Mouse (Mus musculus): ENCODE data around the gene She.
"Not testable (repeated sequence)": the region's sequence is repeated elsewhere in the genome, so short reads cannot be mapped to it uniquely, and the experiment has no call there.

She gene

DNA sequence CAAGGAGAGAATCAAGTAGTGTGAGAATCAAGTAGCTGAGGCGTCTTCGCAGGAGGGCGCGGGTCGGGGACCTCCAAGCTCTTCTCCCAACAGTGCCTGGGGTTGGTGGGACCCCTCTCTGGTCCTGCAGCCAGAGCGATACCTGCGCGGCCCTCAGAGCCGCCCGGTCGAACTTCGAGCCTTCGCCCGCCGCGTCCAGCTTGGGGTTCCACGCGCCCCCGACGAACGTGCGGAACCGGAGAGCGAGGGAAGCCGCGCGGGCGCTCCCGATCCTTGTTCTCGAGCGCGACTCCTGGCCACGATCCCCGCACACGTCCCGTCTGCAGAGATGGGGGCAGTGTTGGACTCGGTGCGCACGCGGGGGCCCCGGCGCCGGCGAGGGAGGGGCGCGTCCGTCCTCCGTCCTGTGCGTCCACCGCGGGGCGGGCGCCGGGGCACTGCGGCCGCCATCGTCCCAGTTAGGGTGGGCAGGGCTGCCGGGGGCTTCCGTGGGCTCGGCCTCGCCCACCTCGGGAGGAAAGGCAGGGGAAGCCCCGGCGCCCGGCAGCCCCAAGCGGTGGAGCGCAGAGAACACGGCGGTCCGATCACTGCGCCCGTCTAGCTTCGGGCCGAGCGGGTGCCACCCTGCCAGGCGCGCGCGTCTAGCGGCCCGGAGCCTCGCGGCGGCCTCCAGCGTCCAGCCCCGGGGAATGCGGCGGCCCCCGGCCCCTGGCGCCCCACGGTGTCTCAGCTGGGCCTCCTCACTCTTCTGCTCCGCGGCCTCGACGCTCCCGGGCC is at the start of gene She:
Gene She, plus strand, starts transcription at position 556 of the 777 bp plus-strand sequence.
- DNase-seq (ENCODE audit: low read depth, low spot score) = peak; percentile 32

DNA sequence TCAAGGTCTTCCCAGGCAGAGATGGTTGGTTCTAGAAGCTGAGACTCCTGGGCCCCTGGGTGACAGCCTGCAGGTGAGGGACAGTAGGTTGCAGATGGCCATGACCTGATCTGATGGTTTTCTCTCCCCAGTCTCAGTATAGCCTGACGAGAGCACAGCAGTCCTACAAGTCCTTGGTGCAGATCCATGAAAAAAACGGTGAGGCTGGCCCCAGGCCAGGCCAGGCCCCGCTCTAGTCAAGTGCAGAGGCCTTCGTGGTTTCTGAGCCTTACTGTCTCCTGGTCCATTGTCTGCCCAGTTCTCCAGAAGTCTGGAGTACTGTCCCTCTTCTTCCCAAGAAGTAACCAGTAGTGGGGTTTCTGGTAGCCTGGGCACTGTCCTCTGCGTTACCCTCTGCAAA is 49.5 kb upstream of the She start:
- DNase-seq (ENCODE audit: low read depth, low spot score) = no peak

DNA sequence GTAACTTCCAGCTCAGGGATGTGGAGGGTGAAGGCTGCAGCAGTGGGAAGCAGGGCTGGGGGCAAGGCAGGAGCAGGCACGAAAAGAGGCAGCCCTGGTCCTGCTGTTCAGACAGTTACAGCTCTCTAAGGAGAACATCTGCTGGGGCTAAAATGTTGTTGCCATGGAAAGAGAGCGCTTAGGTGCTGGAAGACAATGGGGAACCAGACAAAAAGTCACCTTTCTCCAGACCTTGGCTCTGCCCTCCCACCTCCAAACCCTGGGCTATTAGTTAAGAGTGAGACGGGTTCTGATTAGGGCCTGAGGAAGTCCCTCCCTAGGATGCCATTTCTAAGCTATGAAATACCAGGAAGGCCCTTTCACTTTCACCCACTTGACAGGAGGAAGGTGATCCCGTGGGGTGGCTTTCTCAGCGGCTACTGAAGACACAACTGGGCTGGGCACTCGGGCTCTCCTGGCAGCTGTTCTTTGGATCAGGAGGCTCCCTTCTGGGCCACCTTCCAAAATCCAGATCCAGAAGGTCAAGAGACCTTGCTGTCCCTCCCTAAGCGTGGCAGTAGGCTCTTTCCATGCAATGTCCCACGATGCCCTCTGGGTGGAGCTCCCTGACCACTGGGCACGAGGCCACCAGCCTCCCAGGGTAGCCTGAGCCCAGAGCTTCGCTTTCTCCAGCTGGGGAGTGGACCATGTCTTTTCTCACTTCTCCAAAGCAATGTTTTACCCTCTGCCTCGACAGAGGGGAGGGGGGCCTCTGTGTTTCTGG is 46.0 kb upstream of the She start:
- peak; percentile 71 for DNase-seq (ENCODE audit: low read depth, low spot score)

DNA sequence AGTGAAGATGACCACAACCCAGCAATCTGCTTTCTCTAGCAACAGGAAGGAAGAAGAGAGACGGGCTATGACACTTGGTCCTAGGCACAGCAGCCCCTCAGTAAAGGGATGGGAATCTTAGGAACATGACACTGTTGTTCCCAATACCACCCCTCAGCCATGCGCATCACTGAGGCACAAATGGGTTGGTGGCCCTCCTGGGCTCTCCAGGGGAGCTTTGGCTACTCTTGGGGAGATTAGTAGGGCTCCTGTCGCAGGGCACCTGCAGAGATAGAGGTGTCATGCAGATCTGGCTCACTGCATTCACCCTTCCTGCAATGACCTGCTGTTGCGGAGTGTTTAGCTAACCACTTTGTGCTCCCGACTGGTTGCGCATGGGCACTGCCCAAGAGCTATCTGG is 44.9 kb upstream of the She start:
- DNase-seq (ENCODE audit: low read depth, low spot score) = no peak

DNA sequence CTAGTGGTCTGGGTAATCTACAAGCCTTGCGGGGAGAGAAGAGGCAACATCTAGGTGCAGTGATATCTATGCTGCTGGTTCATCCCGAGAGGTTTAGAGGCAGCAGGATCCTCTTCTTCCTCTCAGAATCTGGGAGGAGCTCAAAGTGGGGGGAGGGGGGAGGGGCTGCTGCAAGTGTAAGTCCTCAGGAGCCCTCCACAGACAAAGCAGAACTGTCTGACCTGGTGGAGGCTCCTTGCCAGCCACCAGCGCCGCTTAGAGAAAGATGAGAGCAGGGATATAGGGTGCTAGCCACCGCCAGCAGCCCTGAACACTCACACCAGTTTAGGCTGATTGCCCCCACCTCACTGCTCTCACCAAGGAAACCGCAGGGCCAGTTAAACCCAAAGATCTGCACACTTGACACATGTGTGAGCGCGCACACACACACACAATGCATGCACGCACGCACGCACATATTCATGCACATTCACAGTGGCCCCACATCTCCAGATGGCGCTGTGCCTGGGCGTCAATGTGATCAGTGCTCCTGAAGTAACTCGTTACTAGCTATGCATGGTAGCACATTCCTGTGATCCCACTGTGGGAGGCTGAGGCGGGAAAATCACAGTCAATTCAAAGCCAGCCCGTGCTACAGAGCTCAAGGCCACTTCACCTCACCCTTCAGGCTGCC is 42.4 kb upstream of the She start:
- no peak for DNase-seq (ENCODE audit: low read depth, low spot score)

DNA sequence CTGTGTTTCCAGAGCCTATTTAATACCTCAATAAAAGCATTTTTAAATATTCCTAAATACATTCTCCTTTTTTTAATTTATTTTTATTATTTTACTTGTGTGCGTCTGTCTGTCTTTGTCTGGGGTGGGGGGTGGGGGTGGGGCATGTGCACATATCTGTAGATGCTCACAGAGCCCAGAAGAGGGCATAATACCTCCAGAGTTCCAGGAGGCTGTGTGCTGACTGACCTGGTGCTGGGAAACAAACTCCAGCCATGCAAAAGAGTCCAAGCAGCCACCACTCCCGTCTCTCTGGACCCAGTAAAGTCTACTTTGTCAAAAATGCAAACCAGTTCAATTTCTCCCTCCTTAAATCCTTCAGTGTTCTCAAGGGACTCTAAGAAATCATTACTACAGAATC is 36.6 kb upstream of the She start:
- DNase-seq (ENCODE audit: low read depth, low spot score) = no peak

DNA sequence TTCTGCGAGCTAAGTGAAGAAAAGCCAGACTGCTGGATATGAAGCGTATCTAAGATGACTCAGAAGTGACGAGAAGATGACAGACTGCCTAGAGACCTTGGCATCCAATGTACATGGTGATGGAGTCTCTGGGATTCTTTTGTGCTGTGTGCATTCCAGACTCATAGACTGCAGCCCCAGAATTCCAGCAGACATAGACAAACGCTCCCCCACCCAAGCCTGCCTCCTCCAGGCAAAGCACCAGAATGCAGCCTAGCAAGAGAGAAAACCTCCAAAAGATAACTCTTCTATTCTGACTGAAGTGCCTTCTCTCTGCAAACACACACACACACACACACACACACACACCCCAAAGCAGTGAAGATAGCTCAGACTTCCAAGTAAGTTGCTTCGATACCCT is 35.4 kb upstream of the She start:
- no peak for DNase-seq (ENCODE audit: low read depth, low spot score)

DNA sequence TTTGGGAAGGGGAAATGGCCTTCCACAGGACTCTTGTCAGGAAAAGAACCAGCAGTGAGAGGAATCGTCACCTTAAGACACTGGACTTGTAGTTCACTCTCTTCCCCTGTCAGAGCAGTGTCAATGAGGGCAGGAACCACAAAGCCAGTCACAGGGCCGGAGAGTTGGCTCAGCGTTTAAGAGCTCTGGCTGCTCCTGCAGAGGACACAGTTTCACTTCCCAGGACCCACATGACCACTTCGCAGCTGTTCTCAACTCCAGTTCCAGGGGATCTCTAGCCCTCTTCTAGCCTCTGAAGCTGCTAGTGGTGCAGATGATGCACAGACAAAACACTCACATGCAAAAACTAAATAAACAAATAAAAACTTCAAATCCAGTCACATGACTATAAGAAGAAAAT is 34.8 kb upstream of the She start:
- no peak for DNase-seq (ENCODE audit: low read depth, low spot score)

DNA sequence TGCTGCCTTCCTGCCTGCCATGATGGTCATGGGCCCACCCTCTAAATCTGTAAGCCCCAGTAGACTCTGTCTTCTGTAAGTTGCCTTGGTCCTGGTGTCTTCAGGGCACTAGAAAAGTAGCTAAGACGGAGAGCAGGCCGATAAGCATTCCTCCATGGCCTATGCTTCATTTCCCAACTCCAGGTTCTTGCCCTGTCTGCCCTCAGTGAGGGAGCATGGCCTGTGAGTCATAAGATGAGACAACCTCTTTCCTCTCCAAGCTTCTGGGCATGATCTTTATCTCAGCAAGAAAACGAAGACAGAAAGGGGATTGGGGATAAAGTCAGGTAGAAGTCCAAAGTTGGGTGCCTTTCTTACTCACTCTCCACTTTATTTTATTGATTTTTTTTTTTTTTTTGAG is 32.7 kb upstream of the She start:
- no peak for DNase-seq (ENCODE audit: low read depth, low spot score)

DNA sequence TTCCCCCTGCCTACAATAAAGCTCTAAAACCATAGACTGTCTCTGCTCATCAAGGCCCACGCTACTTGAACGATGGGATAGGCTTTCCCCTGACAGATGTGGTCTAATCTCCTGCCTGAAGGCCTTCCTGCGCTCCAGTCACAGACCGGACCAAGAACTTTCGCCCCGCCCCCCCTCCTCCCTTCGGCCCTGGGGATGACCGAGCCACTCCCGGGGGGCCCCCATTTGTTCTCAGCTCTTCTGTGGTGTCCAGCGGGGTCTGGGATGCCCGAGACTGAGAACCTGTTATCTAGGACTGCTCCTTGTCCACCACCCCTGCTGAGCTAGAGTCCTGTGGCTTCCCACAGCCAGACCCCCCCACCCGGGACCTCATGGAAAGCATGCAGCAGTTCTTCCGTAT is 31.7 kb upstream of the She start:
- no peak for DNase-seq (ENCODE audit: low read depth, low spot score)

DNA sequence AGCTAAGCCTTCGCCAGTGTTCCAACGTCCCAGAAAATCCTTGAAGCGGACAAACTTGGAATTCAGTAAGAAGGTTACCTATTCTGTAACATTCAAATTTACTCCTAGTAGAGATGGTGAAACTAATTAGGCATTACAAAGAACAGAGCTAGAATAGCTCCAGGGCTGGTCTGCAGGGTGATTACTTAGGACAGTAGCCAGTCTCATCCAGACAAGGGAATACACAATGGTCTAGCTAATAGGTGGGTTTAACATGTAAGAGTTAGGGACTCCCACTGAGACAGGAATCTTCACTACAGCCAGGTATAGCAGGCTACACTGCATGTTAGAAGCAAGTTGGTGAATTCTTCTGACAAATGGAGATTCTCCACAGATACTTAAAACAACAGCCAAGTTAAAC is 31.1 kb upstream of the She start:
- DNase-seq (ENCODE audit: low read depth, low spot score) = not testable (repeated sequence)

DNA sequence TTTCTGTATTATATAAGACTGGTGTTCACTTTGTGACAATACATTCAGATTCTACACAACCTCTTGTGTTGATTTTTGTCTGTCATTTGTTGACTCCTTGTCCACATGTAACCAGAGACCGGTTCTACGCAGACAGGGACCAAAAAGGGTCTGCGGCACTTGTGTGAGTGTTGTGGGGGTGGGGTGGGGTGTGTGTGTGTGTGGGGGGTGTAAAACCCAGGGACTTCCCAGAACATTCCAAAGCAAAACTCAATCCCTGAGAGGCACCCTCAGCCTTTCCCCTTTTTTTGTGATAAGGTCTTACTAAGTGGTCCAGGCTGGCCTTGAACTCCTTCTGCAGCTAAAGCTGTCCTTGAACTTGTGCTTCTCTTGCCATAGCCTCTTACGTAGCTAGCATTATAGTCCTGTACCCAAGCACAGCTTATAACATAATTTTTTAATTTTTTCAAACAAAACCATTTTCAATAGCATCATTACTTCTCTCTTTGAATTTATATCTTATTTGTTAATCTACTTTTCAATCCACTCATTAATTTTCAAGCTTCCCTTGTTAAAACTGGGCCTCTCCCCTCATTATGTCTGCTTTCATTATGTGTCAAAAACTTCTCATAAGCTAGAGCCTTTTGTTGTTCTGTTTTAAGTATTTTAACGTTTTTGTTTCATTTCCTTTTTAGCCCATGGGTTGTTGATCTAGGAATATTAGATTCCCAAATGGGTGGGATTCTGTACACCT is 30.2 kb upstream of the She start:
- DNase-seq (ENCODE audit: low read depth, low spot score) = peak; percentile 35

DNA sequence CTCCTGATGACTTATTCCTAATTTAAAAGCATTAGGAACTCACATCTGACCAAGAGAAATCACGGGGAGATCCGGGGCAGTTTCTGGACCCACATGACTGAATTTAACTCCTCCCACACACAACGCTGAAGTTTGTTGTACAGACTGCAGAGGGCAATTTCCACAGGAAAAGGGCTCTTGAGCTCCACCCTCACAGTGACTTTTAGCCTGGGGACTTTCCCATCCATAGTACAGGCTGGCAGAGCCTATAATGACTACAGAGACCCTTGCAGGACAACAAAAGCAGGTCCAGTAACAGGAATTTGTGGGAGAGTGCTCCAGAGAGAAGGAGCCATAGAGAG is 29.7 kb upstream of the She start:
- peak; percentile 87 for DNase-seq (ENCODE audit: low read depth, low spot score)

DNA sequence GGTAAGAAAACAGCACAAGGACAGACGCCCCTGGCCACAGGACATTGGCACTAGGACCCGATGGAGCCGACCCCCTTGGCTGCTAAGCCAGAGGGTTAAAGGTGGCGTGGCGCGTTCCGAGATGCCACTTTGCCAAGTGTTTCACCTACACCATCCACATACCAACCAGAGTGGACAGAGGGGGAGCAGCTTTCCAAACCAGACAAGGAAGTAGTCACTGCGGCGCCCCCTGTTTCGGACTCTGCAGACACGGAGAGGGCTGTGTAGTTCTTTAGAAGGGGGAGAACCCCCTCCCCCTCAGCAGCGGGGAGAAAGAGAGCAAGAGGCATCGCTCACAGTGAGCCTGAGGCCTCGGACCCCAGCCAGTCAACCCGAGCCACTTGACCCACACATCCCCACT is 28.3 kb upstream of the She start:
- DNase-seq (ENCODE audit: low read depth, low spot score) = no peak

DNA sequence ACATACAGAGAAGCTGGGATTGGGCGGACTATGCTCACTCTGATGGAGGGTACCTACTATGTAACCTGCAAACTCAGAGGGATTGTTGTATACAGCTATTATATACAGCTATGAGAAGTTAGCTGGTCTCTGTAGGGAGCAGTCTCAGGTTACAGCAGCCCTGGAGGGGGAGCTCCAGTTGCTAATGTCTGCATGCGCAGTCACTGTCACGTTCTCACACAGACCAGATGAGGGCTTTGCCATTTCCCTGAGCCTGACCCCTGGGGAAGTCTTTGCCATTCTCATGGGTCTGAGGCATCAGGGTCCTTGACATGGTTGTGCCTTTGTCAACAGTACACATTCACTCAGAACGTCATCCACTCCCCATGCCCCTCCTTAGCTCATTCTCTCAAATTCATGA is 26.0 kb upstream of the She start:
- DNase-seq (ENCODE audit: low read depth, low spot score) = no peak

DNA sequence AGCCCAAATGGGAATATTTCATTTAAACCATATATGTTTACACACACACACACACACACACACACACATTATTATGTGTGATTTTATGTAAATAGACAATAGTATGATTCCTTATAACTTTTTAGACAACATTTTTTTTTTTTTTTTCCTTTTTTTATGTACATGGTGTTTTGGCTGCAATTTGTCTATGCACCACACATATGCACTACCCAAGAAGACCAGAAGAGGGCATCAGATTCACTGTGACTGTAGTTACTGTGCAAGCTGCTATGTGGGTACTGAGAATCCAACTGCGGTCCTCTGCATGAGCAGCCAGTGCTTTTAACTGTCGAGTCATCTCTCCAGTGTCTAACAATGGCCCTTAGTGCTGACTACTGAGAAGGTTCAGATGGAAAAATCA is 24.4 kb upstream of the She start:
- DNase-seq (ENCODE audit: low read depth, low spot score) = peak; percentile 63

DNA sequence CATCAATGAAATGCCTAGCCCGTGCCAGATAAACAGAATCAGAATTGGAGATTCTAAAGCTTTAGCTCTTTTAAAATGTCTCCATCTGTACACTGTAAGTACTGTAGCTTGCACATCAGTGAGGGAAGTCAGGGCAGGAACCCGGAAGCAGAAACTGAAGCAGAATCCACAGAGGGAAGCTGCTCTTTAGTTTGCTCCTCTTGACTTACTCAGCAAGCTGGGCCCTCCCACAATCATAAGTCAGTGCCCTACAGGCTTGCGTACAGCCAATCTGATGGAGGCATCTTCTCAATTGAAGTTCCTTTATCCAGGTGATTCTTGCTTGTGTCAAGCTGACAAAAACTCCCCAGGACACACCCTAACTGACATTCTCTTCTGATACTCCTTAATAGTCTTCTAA is 24.0 kb upstream of the She start:
- no peak for DNase-seq (ENCODE audit: low read depth, low spot score)

DNA sequence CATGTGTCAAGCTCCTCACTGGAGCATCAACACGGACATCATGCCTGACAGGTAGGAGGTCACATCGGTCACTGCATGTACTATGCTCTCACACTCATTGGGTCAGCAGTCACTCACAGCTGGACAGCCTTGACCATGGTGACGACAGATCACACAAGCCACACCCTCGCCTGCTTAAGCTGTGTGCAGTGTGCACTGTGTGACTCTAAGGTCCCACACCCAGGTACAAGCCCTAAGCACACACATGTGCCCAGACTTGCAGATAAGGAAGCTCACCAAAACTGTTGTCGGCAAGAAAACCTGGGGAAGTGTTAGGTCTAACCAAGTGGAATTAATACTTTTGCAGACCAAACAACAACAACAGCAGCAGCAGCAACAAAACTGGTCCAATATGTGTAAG is 23.3 kb upstream of the She start:
- DNase-seq (ENCODE audit: low read depth, low spot score) = no peak

DNA sequence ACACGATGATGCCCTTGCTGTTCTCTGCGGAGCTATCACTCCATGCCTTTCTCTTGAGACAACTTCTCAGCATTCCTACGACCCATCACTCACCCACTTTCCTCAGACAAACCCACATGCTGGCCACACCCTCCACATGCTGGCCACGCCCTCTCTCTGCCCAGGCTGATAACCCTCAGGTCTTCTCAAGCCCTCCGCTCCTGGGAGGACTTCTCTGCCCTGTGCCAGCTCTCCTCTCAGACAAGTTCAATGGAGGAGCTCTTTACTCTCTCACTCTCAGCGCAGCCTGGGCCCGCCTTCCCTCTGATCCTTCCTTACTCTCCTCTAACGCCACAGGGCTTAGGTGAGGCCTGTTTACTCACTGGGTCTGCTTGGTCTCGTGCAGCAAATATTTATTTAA is 22.5 kb upstream of the She start:
- no peak for DNase-seq (ENCODE audit: low read depth, low spot score)

DNA sequence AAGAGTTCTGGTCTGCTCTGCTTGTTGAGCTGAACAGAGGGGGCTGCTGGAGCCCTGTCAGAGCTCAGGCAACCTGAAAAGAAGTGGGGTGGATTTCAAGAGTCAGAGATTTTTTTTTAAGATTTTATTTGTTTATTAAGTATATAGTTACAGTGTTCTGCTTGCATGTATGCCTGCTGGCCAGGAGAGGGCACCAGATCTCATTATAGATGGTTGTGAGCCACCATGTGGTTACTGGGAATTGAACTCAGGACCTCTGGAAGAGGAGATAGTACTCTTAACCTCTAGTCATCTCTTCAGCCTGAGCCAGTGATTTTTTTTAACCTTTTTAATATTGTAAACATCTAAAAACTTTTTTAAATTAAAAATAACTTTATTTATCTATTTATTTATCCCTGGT is 20.3 kb upstream of the She start:
- DNase-seq (ENCODE audit: low read depth, low spot score) = peak; percentile 60

DNA sequence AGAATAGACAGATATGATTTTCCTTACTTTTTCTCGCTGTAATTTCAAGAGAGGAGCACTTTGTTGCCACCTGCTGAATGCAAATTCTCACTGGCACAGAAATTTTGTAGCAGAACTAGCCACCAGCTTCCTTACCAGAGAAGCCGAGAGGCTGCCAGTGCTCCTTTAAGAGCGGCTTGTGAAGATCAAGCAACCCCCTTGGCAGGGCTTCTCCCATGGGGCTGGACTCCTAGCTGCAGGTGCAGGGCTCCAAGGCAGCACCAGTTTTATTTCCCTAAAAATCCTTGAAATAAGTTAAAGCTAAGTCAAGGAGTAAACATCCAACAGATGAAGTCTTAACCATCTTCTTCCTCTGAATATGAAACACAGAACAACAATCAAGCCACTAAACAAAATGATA is 19.0 kb upstream of the She start:
- DNase-seq (ENCODE audit: low read depth, low spot score) = no peak

DNA sequence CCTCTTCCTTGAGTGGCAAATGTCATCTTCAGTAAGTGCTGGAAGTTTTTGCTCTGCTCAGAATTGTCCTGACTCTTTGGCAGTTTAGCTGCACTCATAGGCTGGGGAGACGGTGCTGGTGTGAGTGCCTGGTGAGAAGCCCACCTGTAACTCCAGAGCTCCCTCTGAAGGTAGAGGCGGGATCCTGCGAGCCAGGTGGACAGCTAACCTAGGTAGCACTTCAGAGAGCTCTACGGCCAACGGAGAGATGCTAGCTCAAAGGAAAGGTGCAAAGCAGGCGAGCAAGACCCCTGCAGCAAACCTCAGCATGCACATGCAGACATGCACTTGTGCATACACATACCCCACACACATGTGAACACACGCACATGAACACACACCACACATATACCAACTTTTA is 17.1 kb upstream of the She start:
- DNase-seq (ENCODE audit: low read depth, low spot score) = no peak

Measured in CD4-positive, CD25-positive, alpha-beta regulatory T cell, adult 2 months (primary cell).